Mouse (Mus musculus): ENCODE data around the gene Cabp4.

Cabp4 gene

DNA sequence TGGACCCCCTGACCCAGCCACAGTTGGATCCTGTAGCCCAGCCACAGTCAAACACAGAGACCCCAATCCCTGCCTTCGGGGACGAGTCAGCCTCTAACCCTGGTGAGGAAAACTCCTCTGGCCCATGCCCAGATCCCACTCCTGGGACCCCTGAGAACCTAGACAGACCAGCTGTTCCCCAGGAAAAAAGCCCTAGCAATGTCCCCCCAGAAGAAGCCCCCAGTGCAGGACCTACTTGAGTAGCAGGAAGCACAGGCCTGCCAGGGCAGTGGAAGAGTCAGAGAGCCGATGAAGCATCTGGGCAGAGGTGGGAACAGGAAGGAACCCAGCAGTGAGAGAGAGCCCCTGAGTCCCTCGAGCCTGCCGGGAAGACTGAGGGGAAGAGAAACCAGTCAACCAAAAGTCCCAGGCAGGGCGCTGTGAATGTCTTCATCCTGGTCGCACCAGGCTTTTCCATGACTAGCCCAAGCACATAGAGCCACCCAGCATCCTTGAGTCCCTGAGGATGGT is at the start of gene Cabp4:
Gene Cabp4 (minus strand): TSS at position 275 of the 510 bp plus-strand sequence.
- no peak for DNase-seq

DNA sequence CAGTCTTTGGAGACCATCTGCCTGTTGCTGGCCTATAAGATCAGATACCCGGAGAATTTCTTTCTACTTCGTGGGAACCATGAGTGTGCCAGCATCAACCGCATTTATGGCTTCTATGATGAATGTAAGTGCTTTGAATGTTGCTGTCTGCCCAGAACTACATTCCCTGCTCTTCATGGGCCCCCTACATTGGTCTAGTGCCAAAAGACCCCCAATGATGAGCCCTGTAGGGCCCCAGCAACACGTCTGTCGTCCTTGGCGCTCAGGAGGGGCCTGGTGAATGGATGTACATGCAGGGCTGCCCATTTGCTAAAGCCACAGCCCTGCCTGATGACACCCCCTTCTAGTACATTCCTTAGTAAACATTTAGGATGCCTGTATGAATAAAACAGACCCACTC is 49.3 kb upstream of the Cabp4 start:
- peak; percentile 64 for DNase-seq

DNA sequence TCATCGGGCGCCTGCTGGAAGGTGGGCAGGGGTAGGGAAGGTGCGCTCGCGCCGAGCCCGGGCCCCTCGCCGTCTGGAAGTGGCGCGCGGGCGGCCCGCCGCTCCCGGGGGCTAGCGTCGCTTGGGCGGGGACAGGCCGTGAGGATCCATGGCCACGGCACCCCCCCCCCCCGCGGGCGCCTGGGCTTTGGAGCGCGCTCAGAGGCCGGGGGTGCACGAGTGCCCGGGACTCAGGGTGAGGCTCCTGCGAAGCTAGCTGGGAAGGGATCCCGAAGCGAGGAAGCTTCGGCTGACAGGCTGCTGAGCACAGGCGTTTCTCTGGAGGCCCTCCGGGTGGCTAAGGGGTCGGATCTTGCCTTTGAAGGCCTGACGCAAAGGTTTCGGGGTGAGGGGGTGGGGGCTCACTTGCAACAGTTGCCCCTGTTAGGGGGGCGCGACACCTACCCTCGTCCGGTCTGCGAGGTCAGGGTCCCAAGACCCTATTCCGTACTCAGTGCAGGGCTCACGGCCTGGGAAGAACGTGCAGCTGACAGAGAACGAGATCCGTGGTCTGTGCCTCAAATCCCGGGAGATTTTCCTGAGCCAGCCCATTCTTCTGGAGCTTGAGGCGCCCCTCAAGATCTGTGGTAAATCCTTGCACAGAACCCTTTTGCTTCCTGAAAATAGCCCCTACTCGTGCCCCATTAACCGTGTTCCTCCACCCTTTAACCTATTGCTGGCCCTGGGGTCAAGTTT is 48.6 kb upstream of the Cabp4 start:
- DNase-seq: peak; percentile 53

DNA sequence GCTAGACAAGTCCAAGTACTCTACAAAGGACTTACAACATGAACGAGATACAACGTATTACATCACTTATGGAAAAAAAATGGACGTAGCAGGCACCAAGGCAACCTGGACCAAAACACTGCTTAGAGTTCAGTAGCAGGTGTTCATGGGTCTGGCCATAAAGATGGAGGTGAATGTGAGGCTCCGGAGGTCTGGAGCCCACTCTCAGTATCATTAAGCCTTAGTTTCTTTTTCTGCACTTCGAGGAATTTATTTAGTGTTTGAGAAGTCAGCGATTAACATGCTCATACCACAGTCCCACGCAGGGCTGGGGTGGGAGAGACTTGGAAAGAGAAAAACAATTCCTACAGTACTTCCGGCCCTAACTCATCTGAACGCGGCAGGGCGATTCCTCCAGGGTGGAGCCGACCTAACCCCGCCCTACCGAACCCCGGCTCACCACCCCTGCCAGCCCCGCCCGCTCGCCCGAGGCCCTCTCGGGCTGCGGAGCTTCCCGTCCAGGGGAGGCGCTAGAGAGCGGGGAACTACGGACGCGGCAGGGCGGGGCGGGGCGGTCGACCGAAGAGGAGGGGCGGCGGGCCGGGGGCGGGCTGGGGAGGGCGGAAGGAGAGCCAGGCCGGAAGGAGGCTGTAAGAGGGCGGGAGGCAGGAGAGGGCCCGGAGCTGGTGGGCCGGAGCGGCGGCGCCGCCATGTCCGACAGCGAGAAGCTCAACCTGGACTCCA is 47.9 kb upstream of the Cabp4 start, which contains the start of gene Ppp1ca:
Gene Ppp1ca (plus strand): TSS at position 538 of the 723 bp plus-strand sequence.
- DNase-seq: peak; percentile 90

DNA sequence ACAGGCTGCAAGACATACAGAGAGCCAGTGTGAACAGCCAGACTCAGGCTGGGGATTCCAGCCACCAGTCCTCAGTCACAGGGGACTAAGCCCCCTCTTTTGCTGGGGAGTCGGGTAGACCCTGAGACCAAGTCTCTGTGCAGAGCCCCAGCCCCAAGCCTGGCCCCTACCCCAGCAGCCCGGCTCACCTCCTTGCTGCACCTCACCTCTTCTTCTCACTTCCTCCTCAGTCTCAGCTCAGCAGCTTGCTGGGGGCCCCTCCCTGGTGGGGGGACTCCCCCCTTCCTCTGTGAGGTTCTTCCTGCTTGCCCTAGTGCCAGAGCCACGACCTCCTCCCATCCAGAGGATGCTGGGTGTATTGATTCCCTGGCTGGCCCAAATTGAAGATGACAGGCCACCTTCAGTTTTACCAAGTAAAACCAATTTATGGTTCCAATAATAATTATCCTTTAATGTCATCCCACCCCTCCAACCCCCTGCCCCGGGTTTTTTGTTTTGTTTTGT is 47.0 kb upstream of the Cabp4 start, which contains the start of gene Tbc1d10c:
Gene Tbc1d10c (minus strand): TSS at position 454 of the 504 bp plus-strand sequence.
- peak; percentile 61 for DNase-seq

DNA sequence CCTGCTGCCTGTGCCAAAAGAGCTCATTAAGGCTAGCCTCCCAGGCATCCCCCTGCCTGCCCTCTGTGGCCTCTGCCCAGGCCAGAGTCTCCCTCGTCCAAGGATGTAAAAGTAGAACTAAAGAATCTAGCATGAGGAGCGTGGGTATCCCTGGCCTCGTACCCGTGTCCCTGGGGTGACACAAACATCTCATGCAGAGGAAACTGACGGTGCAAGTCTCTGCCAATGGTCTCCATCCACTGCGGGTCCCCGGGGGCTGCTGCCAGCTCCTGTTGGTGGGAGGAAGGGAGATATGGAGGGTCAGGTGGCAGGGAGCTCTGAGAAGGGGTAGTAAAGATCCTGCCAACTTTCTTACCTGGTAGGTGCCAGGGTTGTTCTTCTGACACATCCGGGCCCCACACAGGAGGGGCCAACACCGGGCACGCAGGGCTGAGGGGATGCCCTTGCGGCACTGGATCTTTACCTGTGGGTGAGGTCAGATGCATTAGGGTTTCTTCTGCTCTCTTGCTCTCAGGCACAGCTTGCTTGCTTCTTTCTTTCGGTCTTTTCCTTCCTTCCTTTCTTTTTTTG is 45.3 kb upstream of the Cabp4 start:
- DNase-seq: no peak

DNA sequence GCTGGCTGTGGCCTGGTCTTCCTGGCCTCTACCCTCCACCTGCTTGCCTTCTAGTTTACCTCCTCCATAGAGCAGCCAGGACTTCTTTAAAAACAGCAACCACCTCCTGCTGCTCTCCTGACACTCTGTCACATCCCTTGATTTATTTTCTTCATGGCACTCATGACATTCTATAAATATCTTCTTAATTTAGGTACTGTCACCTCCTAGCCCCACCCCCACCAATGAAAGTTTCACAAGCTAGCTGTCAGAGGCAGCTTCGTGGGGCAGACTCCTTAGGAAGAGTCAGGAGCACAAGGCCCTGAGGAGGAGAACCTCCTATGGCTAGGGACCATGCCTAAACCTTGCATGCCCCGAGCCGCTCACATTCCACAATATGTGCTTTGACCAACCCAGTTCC is 43.5 kb upstream of the Cabp4 start:
- no peak for DNase-seq

DNA sequence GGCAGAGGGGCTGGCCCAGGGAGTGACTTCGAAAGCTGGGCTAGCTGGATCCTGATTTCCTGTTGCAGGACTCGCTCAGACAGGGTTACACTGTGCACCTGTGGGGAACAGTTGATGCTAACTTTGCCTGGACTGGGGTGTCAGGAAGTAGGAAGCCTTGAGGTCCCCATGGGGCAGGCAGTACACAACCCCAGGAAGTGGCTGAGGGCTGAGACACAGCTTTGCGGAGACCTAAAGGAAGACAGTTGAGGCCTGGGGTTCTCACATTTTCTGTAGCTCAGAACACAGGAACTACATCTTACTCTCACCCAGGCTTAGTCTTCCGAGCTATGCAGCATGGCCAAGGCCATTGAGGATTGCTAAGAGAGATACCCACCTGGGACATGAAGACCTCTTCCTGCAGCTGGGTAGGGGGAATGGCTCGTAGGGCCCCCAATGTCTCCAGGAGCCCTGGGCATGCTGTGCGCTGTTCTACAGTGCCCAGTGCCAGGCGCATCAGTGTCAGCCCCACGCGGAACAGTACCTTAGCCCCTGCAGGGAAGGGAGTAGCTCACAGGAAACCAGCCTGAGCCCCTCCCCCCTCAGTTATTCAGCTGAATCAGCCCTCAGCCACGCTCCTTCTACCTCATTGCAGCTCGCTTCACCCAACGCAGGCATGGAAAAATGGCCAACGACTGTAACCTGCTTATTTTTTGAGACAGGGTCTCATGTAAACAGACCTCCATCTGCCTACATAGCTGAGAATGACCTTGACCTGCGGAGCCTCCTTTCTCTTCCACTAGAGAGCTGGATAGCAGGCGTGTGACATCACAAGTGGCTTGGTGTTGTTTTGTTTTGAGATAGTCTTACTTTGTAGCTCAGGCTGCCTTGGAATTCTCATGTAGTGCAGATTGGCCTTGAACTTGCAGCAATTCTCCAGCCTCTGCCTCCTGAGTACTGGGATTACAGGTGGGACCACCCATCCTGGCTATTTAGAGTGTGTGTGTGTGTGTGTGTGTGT is 41.4 kb upstream of the Cabp4 start:
- DNase-seq: no peak

DNA sequence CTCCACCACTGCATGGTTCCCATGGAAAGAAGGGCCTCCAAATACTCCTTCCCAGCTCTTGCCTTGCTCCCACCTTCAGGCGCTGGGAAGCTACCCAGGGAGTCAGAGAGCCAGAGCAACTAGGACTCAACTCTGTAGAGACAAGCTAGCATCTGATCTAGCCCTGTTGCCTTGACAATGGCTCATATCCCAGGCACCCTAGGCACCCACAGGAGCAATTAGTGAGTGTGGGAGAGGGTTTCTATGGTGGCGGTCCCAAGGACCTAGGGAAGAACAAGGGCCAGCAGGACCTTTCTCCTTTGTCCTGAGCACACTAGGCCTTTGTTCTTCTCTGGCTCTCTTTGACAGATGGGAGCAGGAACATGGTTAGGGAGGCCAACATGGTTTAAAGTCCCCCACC is 39.9 kb upstream of the Cabp4 start:
- no peak for DNase-seq

DNA sequence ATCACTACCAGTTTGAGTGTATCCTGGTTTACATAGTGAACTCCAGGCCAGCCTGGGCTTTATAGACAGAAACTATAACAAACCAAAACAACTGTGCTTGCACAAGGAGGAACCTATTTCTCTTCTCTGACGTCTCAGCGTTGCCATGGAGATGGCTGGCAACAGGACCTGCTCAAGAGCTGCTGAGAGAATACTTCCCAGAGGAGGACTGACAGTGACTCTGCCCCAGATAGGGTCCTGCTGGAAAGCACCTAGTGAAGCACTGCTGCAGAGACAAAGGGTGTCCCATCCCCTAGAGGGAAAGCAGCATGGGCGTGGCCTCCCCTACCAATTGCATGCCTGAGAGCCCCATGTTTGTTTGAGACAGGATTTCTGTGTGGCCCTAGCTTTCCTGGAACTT is 38.1 kb upstream of the Cabp4 start:
- DNase-seq: no peak

DNA sequence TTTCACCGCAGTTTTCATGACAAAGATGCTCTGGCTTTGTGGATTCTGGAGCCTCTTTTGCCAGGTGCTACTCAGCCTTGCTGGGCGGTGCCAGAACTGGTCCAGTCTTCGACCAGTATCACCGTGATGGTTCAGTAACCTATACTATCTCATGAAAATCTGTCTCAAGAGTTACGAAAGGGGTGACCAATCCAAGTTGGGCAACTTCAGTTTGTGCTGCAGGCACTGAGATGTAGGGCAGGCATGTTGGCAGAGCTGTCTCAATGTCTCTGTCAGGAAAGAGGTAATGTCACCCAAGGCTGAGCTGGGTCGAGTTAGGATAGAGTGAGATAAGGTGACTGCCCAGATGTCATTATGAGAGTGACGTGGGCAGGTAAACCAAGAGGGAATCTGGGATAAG is 36.6 kb upstream of the Cabp4 start:
- DNase-seq: no peak

DNA sequence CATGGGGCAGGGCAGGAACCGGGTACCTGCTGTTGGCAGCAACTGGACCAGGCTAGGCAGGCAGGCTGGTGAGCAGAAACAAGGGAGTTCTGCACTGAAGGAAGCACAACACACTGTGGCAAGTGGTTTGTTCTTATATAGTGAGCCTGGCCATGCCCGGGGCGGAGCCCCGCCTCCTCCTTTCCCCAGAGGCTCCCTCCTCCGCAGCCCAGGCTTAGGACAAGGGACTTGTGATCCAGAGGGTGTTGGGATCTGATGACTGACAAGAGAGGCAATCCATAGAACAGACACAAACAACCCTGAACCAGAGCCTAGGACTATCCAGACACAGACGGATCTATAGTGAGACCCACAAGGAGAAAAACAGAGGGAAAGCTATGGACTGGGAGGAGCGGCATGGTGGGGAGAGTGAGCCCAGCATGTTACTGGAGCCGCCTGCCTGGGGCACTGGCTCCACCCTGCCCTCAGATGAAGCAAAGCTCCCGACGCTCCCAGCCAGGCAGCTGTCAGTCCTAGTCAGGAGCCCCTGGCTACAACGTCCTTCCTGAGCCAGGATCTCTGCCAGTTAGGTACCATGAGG is 31.6 kb upstream of the Cabp4 start, which contains the start of gene Carns1:
Gene Carns1 (minus strand): TSS at position 112 of the 580 bp plus-strand sequence.
- peak; percentile 36 for DNase-seq

DNA sequence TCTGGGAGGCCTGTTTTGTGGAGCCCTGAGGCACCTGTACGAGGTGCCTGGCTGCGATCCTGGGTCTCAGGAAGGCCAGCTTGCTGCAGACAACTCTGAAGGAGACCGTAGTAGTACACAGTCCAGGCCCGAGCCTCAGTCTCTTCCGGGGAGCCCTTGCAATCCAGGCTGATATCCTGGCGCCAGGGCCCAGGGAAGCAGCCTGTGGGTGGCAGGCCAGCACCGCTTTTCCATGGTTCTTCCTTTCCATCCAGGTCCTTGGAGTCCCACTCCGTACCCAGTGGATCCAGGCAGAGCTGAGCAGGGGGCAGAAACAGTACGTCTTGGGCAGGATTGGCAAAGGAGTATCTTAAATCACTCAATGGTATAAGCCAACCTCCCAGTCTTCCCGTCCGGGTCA is 29.1 kb upstream of the Cabp4 start:
- no peak for DNase-seq

DNA sequence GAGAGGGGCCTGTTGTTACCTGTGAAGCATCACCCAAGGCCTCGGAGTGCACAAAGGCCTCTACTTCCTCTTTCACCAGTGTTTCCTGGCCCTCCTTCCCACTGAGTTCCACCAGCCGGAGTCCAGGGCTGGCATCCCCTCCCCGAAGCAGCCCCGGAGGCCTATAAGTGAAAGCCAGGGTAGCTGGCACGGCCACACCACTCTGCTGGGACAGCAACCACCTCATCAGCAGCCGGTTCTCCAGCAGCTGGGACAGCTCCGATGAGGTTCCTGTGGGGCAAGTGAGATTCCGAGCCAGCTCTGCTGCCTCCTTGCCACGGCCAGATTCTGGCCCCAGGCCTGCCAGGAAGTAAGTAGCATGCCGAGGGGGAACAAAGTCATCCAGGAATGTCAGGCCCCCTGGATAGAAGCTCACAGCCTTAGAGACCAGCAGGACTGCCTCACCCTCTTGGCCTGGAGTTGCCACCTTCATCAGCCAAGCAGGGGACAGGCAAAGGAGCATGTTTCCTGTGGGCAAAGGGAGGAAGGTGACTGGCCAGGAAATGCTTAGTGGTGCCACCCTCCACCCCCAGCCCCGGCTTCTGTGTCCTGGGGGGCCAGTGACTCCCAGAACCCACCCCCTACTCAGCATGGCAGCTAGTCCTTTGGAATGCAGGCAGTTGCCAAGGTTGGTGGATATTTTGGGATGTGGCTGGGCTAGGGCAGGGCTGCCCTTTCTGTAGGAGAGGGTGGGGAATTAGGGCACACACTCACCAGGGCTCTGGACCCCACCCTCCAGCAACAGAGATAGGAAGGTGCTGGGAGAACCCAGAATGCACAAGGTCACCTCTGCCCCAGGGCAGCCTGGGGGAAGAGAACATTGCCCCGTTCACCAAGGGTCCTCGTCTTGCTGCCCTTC is 27.8 kb upstream of the Cabp4 start:
- peak; percentile 43 for DNase-seq

DNA sequence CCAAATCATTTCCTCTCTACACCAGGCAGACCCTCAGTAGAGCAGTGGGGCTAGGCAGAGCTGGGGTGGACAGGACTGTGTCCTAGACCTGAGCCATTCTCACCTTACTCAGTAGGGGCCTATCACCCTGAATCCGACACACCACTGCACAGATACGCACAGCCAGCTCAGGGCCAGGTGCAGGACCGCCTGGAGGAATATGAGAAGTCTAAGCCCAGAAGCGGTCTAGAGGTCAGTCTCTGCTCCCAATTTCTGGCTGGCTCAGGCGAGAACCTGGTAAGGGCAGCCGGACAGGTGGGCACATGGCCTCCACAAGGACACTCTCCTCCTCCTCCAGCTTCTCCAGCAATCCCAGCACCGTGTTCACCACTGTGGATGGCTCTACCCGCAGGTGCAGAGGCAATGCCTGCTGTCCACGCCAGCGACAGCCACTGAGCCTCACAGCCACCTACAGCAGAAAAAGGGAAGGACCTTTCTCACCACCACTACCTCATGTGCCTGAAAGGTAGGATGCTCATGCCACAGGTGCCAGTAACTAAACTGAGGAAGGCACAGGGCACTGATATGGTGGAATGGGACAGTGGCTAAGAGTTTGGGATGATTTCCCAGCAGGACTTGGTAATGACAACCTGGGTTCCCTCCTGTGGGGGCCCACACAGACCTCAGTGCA is 27.0 kb upstream of the Cabp4 start:
- peak; percentile 44 for DNase-seq

DNA sequence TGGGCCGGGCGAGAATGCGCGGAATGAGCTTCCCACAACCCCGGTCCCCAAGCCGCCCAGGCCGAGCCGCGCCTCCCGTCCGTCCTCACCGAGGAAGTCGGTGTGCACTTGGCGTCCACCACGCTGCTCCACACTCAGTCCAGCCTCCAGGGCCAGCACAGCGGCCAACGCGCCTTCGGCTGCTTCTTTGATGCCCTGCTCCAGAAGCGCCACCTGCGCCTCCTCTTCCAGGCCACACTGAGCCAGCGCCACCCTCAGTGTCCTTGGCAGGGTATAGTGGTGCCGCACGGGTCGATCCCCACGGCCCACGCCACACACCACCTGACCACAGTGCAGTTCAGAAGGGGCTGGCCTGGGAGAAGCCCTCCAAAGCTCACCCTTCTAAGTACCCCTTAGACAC is 26.0 kb upstream of the Cabp4 start:
- DNase-seq: peak; percentile 71

DNA sequence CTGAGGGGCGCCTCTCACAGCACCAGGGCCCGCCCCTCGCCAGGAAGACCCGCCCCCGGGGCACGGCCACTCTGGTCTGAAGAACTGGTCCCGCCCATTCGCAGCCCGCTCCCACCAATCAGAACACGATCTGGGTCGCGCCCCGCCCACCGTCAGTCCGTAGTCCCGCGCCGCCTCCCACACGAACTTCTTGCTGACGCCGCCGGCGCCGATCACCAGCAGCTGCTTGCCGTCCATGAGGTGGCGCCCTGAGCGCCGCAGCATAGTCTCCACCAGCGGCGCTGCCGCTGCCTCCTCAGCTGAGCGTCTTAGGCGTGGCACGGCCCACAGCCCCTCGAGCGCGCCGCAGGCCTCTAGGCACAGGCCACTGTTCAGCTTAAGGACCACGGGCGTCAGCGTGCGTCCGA is 25.5 kb upstream of the Cabp4 start:
- peak; percentile 99 for DNase-seq

DNA sequence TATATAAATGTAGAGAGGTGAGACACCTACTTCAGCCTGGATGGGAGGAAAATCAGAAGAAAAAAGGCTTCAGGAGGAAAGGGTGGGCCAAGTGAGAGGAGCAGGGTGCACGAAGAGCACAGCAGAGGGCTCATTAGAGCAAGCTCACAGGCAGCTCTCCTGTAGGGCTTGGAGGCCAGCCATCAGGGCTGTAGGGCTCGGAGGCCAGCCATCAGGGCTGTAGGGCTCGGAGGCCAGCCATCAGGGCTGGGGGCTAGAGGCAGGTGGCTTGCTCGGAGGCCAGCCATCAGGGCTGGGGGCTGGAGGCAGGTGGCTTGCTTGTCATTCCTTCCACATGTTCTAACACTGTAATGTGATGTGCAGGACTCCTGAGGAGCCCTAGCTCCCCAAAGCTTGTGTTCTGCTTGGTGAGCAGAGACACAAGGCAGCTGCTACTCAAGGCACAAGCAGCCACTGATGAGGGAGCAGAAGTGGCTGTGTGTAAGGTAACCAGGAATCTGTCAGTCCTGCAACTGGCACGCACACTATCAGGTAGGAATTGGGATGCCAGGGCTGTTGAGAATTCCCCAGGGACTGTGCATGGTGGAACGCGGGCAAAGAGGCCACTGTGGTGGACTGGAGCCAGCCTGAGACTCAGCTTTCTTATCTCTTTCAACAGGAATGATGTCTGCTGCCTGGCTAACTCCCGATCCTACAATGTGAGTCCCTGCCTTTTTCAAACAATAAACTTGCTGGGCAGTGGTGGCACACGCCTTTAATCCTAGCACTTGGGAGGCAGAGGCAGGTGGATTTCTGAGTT is 23.0 kb upstream of the Cabp4 start:
- DNase-seq: peak; percentile 36

DNA sequence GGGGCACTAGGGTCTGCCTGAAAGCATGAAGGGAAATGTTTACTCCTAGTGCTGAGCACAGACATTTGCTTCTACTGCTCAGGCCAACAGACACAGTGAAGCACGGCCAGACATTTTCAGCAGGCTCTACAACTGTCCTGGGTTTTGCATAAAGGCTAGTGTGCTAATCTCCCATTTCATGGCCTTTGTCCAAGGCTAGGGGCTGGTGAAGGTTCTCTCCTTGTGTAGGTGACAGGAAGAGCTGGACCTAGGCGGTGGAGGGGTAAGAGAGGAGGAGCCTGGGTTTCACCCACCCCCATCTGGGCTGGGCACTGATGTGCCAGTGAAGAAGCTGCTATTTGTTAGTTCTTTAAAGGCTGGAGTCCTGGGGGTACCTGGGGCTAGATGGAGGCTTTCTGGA is 20.9 kb upstream of the Cabp4 start:
- DNase-seq: peak; percentile 55

All from cerebellum, adult 9-10 months (tissue).